Mouse (Mus musculus) ovary, postnatal 36 days (tissue): ENCODE data around the gene Appl1.
"Not testable (repeated sequence)": the region's sequence is repeated elsewhere in the genome, so short reads cannot be mapped to it uniquely, and the experiment has no call there.

Experiments
- DNase-seq: peaks from one replicate; pipeline ENCODE4 v3.0.0; 2022; ENCODE audit warnings: low spot score, mixed read lengths

The Appl1 gene

DNA sequence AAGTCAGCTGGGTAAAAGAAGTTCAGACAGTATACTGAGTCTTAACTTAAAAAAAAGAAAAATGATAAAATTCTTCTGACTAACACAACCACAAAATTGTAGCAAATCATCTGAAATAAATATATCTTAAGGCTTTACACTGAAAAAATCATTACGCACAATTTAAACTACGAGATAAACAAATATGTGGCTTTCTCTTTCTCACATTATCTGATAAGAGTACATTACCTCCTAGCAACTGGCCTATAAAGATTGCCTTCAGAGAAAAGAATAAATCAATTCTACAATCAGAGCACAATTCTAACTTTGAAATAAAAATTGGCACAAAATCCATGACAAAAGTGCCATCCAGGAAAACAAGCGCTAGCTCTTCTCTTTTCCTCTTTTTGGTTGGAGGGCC, 1.9 kb downstream of the Appl1 start:
- no peak for DNase-seq

DNA sequence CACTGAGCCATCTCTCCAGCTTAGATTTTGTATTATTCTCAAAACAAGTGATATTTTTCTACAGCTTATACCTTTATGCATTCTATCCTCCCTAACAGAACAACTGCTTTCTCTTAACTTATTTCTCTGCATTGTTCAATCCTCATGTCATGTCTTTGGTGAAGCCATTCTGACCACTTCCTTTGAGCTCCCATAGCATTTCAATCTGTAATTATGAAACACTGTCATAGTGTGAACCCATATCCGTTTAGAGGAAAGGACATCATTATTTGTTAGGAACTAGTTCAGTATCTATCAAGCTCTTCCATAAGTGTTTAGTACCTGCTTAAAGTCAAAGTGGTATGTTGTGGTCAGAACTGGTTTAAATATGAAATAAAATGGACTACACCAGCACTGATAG, 10.5 kb downstream of the Appl1 start:
- DNase-seq, result no peak

DNA sequence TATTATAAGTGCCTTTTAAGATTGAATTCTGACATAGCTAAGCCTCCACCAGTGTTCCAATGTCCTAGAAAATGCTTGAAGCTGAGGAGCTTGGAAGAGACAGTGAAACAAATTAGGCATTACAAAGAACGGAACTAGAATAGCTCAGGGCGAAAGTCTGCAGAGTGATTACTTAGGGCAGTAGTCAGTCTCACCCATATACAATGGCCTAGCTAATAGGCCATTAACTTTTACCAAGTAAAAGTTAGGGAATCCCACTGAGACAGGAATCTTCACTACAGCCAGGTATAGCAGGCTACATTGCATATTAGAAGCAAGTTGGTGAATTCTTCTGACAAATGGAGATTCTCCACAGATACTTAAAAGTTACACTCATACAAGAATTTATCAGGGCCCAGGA, 14.9 kb downstream of the Appl1 start:
- not testable (repeated sequence) for DNase-seq

DNA sequence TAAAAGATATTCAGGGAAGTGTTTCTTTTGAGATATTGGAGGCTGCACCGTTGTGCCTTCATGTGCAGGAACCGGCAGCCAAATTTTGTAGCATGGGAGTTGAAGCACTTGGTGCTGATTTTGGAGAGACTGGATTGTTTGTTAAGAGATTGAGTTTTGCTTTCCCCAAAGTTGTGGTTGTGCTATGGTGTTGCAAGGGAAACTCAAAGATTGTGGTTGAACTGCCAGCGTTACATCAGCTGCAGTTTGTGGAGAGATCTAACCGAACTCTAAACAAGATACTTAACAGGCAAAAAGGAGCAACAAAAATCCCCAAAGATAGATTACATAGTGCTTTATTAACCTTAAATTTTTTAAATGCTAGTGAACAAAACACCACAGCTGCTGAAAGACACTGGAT, 35.5 kb downstream of the Appl1 start:
- no peak for DNase-seq

DNA sequence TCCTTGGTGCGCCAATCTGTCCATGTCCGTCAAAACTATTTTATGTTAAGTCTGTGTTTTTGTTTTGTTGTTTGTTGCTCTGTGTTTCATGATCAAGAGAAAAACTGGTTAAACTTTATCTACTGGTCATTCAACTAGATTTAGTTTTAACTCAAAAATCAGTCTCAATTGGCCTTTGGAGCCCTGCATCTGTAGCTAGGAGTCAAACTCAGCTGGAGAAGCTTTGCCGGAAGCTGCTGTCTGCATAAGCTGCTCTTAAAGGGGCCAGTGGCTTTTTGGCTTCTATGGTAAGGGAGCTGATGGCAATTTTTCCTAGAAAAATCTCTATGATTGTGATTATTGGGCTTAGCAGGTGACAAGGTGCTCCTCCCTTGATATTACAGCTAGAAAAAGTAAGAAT, 36.1 kb downstream of the Appl1 start:
- DNase-seq, result no peak

DNA sequence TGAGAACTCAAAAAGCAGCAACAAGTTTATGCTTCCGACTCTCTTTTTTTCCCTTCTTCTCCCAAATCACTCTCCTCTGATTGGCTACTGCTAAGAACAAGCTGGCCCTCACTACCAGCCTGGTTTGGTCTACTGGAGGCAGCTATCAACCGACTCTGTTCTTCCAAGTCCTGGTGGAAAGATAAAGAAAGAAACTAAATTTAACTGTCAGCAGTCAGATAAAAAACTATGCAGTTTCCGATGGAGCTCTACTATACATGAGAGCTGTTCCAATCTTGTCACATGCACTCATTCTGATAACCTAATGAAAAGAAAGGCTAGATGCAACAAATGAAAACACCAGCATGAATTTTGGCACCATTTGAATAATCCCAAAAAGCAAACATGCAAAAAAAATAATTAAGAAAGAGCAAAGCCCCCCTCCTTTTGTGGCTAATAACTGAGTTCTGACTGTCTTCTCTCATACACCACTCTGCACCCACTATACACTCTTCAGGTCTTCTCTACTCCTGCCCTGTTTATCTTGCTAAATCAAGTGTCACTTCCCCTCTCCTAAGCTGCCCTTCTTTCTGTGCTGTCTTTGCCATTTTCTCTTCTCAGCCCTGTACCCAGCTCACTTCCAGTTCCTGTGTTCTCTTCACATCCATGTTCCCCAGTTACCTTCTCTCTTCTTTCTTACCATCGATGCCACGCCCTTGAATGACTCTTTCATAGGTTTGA, 47.2 kb downstream of the Appl1 start:
- DNase-seq, result no peak

DNA sequence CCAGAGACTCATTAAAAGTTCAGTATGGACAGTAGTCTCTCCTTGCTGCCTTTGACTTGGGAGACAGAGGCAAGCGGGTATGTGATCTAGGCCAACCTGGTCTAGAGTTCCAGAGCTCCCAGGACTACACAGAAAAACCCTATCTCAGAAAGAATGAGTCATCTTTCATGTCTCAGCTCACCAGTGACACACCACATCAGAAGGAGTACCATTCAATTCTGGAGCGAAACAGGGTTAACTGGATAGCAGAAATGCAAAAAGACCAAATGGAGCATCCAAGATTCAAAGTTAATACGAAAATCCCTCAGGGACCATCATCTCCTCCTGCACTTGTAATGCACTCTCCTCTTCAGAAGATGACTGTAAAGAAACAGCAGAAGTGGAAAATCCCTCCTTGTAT, 51.7 kb downstream of the Appl1 start:
- no peak for DNase-seq

DNA sequence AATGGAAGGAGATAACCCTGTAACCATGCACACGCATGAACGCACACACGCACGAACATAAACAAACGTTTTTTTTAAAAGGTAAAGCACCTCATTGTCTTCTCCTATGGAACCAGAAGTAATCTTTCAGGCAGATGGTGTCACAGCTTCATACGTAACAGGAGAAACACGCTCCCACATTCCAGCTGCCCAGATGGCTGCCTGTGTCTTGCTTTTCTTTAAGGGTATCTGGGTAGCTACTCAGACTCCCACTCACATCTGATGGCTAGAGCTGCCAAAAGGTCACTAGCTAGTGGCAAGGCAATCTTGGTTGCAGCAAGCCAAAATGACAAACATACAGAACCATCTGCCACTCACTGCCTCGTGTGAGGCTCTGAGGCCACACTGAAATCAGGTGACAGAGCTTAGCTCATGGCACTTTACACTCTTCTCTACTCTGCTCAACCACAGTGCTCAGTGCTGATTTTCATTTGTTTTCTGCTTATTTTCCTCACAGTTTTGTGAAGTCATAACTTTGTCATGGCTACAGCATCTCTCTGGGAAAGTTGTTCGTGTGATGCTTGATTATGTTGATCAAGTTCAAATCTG, 57.3 kb downstream of the Appl1 start:
- no peak for DNase-seq

DNA sequence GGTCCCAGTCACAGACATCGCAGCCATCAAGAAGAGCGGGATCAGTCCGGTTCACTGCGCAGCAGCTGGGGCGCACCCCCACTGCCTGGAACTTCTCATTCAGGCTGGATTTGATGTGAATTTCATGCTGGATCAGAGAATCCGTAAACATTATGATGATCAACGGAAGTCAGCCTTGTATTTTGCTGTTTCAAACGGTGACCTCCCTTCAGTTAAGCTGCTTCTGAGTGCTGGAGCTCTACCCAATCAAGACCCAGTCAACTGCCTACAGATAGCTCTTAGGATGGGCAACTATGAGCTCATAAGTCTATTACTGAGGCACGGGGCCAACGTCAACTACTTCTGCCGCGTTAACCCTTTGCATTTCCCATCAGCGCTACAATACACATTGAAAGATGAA, 59.2 kb downstream of the Appl1 start:
- no peak for DNase-seq

DNA sequence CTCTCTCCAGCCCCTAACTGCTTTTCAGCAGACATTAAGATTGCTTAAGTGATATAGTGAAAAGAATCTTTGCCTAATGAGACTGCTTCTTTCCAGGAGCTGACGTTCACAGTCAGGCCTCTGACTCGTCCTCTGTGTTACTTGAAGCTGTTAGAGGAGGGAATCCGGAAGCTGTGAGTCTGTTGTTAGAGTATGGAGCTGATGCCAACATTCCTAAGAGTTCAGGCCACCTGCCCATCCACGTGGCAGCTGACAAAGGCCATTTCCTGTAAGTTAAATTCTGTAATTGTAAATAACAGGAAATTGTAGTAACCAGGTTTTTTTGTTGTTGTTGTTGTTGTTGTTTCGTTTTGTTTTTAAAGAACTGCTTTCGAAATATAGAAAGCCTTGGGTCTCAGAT, 59.8 kb downstream of the Appl1 start:
- DNase-seq, result no peak

DNA sequence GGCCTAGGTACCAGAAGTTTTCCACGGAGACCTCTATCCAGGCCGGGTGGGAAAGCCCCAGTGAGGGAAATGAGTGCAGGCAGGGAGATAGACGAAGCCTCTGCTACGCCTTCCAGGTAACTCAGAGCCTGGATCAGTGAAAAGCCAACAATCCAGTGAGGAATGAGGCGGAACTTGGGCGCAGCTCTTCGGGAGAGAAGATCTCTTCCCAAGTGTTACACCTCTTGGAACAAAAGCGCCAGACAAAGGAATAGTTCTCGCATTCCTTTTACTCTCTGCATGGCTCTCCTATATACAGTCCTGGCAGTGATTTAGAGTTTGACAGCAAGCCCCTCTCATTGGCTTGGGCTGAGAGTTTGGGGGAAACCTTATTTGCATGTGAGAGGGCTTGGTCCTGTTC, 60.6 kb downstream of the Appl1 start:
- DNase-seq, result not testable (repeated sequence)

DNA sequence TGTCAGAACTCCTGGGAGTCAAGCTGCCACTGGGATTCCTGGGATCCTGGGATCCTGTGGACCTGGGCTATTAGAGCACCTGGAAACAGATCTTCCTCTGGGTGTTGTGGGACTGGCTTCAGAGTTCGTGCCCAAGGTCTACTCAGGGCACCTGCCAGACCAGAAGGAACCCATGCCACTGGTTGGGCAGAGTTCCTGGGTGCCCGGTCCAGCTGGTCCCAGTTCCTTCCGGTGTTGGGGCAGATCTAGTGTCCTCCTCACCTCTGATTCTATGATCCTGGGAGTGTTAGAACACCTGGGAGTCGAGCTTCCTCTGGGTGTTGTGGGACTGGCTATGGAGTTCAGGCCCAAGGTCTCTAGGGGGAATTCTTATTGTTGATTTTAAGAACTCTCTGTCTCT, 63.6 kb downstream of the Appl1 start:
- DNase-seq, result no peak

DNA sequence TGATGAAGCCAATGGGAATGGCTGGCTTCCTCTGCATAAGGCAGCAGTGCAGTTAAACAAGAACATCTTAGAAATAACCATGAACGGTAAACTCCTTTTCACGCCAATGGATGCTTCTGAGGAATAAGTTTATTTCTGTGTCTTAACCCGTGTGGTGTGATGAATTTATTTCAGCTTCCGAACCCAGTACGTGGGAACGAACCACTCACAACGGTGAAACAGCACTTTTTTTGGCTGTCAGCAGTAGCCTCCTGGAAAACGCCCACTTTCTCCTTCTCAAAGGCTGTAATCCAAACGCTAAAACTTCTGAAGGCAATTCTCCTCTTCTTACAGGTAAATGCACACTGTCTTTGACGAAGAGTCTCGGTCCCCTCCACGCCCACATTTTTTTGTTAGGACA, 70.1 kb downstream of the Appl1 start:
- no peak for DNase-seq

DNA sequence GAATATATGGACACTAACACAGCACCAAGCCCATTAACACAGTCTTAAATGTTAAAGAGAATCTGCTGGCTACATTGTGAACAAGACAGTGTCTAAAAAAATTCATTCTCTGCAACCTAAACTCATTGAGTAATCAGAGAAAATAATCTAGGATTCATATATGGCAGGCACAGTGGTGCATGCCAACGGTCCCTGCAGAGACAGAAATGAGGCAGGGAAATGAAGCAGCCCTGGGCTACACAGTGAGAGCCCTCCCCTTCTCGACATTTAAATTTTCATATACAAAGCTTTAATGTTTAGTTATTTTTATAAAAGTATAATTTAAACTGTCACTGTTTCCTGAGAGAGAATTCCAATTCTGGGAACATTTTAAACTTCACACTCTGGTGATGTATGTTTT, 71.5 kb downstream of the Appl1 start:
- no peak for DNase-seq

DNA sequence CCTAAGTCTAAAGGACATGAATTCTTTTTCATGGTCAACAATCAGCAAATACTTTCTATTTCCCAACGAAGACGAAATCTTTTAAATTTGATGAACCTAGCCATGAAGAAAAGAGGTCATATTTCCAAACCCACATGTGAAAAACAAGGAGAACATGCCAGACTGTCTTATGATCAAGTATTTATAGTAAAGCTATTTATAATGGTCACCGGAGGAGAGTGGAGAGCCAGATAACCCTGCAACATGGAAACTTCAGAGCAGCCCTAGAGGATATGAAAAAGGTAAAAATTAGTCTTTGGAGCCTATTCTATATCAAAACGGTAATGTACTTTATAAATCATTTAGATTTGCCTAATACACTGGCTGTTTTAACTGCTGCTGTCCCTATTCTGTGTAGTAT, 76.6 kb downstream of the Appl1 start, which contains the start of gene Asb14:
TSS of gene Asb14 (plus strand) at position 166 of the 400 bp plus-strand sequence.
- DNase-seq, result no peak

DNA sequence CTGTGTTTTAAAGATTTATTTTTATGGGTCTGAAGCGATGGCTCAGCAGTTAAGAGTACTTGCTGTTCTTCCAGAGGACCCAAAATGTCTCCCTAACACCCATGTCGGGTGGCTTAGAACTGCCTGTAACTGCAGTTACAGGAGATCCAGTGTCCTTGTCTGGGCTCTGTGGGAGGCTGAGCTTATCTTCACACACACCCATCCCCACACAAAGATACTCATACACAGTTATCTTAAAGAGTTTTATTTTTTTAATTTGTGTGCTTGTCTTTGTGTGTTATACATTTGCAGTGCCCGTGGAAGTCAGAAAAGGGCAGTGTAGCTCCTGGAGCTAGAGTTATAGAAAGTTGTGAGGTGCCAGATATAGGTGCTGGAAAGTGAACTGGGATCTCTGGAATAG, 80.3 kb downstream of the Appl1 start:
- DNase-seq, result no peak

DNA sequence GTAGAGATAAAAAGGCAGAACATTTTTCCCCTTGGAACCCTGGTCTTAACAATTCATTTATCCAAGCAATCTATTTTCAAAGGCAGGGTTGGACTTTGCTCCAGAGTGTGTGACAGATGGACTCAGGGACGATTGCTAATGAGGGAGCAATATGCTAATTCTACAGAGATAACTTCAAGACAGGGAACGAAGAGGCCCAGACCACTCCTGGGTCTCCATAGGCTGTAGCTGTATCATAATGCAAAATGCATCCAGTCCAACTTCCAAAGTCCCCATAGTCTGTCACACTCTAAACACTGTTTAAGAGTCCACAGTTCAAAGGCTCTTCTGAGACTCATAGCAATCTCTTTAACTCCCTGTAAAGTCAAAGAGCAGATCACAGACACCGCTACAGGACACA, 83.8 kb downstream of the Appl1 start:
- DNase-seq, result no peak

DNA sequence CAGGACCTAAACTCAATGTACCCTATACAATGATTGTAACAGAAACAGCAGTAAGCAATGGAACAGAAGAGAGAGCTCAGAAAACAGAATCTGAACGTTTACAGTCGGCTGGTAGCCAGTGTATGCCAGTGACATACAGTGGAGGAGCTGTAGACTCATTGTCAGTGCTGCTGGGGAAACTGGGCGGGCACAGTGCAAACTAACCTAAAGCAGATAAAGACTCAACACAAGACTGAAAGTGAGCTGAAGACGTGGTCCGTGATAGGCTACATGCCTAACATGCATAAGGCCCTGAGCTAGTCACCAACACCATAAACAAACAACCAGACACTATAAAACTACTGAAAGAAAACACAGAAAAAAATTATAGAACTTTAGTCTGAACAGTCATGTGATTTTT, 89.3 kb downstream of the Appl1 start:
- no peak for DNase-seq

DNA sequence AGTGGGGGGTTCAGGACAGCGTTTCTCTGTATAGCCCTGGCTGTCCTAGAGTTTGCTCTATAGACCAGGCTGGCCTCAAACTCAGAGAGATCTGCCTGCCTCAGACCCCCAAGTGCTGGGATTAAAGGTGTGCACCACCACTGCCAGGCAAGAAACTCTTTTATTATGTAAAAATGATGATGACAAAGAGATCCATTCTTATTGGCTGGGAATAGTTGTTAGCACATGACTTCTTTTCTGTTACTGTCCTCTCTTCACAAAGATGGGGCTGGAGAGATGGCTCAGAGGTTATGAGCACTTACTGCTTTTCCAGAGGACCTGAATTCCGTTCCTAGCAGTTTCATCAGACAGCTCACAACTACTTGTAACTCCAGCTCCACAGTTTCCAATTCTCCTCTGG, 91.1 kb downstream of the Appl1 start:
- DNase-seq, result no peak

DNA sequence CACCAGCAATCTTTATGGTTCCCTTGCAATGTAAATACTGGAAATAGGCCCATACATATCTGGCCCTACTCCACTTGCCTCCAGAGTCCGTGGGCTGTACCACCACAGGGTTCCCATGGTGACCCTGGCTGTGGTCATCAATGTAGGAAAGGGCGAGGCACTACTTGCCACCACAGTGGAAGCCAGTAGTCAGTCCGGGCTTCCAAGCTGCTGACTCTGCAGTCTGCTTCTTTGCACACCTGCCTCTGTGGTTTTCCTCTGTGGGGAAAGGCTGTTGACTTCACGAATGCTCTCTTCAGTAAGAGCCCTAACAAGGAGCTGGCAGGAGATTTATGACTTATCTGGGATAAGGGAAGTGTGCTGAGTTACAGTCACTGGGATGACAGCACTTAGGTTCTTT, 92.3 kb downstream of the Appl1 start:
- no peak for DNase-seq
